Mouse (Mus musculus): ENCODE measurements at regions not wholly inside any gene's neighbourhood (a gene's known extent, or its start where the extent isn't known, plus 50 kb on each side); places are given as distances from the start of the nearest gene placed in this dataset.

DNA sequence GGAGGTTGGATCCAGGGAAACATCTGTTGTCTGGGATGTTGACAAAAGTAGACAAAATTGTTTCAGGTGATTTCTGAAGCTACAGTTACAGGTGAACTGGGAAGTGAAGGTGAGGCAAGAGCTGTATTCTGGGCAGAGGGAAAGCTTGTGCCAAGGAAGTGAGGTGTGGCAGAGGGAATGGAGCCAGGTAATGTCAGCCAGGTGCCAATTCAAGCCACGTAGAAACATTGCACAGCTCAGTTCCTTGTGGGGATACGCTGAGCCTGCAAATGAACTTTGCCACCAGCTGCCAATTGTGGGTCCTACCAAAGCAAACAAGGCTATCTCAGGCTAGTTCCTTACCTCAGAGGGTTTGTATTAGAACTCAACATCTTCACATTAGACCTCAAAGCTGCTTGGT lies 410.1 kb downstream of the Fgf9 start:
- no peak for DNase-seq

DNA sequence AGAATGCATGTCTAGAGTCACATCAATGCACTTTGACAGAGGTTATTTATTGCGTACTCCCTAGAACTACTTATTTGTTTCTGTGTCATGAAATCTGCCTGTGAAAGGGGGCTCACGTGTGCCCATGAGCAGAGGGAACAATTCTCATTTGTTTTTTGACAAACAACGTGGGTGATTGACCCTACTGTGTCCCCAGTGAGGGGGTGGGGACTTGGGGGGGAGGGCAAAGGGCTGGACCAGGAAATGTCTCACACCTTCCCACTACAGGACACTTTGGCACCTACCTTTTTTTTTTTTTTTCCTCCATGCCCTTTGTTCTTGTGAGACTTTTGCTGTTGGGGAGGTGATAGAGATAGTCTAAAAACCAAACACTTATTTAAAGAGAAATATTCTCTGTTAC lies 400.3 kb downstream of the Fgf9 start:
- DNase-seq = no peak

DNA sequence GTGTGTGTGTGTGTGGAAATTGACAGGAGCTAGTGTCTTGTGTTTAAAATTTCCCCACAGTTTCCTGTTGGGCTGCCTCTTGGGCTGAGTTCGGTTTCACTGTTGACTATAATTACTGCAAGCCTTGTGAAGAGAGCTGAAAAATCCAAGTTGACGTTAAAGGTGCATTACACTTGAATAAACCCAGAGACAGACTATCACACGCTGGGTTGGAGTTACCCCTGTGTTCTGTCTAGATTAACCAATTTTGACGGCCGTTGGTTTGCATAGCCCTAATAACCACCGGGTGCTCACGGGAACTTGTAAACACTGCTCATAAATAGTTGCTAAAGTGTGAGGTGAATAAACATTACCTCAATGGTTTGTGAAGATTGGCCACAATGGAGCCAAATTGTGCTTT lies 398.1 kb downstream of the Fgf9 start:
- no peak for DNase-seq

DNA sequence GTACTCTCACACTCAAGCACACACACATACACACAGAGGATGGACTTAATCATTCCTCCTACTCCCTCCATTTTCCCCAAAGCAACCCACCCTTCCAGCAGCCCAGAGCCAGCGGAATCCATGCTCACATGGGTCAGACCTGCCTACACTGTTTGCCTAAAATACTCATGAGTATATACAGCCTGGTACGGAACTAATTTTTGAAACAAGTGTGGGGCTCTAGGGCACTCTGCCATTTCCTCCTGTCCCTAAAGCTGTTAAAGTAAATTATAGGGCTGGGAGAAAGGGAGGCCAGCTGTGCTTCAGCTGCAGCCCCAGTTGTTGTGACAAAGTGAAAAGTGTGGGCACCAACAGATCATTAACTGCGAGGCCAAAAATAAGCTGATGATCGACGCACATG lies 397.5 kb downstream of the Fgf9 start:
- DNase-seq = no peak

DNA sequence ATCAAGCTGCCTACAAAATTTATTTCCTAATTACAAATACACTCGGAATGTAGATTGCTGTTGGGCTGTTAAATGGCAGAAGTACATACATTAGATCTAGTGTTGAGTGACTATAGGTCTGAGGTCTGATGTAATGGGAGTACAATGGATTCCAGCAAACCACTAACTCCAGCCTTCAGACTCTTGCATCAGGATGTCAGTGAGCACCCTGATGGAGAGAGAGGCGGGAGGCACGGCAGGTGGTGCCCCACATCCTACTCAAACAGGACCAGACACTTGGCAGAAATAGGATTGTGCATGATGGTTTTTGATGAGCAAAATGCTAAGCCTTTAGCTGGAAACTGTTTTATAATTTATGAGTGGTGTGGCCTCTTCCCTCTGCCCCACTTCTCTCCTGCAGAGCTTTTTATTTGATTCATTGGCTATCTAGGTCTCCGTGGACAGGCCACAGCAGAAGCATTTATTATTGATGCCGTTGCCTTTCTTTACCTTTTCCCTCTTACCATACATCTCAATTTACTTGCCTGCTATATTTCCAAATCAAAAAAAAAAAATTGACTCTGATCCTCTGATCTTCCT lies 376.5 kb downstream of the Fgf9 start:
- no peak for DNase-seq

DNA sequence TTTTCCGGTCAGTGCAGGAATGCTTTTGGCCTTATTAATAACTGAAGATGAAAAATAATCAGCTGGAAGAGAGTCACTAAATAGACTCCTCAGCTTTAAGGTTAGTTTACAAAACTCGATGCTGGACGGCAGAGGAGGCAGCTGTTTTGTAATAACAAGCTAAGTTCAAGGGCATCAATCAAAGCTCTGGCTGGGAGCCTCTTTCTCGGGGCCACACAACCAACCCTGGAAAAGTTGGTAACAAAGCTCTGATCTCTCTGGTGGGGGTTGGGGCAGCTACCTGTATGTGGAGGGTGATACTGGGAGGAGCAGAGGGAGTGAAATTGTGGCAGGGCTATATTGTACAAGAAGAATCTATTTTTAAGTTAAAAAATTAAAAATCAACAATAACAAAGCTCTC lies 374.1 kb downstream of the Fgf9 start:
- DNase-seq = no peak

DNA sequence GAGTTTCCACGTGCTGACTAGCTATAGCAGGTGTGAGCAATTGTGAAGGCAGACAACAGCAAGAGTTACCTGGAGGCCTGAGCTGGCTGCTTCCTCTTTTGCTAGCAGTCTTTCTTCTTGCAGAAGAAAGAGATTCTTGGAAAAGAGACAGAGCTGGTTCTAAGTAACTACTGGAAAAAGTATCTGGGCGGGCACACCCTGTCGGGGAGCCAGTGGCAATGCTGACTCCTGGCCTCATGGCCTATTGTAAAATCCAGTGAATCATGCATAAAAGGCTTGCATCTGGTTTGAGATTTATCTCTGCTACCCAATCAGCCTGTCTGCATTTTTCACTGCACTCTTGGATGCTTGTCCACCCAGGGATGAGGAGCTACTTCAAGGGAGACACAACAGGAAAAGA lies 372.2 kb downstream of the Fgf9 start:
- no peak for DNase-seq

DNA sequence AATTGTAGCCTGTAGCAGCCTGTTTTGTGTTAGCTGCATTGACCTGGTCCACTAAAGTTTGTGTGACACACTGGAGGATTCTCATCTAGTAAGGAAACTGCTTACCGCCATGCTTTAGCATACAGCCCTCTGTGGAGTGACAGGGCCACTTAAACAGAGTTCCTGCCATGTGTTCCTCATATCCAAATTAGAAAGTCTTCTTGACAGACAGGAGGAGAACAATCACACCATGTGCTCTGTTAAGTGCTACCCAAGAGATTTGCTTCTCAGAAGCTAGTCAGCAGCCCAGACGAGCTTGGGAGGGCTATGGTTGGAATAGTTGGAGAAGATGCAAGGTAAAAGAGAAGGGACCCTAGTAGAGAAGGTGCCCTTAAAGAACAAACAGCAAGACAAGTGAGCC lies 369.6 kb downstream of the Fgf9 start:
- no peak for DNase-seq

DNA sequence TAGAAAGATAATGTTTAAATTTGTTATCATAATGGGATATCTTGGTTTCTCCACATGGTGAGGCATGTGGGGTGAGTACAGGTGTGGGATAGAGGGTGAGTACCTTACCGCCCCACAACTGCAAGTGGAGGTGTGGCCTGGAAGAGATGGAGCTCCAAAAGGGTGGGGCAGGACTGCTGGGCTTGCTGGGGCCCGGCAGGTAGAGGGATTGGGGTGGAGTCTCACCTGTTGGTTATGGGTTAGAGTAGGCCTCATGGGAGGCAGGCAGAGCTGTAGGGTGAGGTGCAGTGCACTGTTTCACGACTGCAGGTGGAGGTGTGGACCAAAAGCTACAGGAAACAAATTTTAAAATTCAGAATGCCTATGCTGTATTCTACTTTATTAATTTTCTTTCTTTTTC lies 365.7 kb downstream of the Fgf9 start:
- no peak for DNase-seq

DNA sequence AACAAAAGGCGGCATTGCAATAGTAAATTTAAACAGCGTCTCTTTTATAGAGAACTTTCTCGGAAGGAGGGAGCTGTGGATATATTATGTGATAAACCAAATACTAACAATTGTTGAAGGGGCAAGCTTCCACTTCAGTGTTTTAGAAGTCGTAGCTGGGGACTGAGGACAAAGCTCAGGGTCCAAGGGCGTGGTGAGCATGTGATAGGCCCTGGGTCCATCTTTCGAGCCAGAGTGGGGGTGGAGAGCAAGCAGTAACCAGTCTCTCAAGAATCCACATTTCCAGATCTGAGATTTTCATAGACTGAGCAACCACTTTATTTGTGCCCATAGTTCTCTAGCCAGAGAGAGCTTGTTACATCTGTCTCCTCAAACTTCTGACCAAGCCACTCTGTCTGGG lies 356.1 kb downstream of the Fgf9 start:
- DNase-seq = no peak

DNA sequence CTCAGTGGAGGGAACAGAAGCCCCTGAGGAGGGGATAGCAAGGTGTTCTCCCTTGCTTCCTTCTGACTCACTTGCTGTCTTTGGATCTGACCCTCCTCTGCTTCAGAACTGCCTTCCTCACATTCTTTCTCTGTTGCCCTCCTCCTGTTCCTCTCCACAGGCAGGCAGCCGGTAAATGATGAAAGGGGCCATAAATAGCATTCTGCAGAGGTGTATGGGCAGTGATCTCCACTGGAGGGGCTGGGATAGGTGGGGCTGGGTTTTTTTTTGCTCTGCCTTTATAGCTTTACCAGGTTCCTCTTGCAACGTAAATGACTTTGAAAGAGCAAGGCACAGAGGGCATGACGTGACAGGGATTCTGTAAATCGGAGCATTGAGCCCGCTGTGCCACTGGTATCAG lies 351.6 kb downstream of the Fgf9 start:
- DNase-seq = no peak

DNA sequence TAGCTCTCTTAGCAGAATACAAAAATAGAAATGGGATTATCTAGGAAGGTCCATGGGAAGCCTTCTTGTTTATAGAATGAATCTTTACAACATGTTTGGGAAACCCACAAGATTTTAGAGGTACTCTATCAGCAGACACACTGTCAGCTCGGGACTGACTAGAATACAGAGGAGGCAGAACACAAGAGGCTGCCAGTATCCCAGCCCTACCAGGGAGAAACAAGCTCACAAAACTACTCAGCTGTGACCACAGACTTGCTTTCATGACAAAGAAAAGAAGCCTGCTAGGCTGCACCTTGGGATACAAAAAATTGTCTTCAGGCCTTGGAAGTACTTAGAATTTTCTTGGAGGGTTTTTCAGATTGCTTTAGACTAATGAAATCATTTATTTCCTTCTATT lies 347.2 kb downstream of the Fgf9 start:
- no peak for DNase-seq

DNA sequence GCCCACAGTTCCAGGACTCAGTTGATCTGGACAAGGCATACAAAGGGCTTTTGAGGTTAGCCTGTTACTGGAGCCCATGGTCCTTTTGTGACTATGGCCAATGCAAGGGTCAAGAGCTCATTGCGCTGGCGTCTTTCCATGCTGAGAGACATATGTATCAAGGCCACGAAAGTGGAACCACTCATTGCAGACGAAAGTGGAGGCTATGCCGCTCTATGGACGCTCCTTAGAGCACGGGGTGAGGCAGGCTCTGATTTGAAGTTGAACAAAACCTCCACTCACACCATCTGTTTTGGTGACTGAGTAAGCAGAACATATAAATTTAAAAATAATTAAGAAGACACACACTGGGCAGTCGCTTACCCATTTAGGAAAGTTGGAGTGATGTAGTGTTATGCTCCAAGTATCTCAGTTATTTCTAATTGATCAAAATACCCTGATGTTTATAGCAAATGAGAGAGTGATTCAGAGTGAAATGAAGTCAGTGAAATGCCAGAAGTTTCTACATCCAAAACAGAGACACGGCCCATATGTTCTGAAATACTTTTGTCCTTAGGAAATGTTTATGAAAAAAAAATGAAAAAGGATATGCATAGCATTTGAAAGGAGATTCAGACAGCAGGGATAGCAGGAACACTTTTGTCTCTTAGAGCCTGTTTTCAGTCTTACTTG lies 321.8 kb downstream of the Fgf9 start:
- DNase-seq = no peak

DNA sequence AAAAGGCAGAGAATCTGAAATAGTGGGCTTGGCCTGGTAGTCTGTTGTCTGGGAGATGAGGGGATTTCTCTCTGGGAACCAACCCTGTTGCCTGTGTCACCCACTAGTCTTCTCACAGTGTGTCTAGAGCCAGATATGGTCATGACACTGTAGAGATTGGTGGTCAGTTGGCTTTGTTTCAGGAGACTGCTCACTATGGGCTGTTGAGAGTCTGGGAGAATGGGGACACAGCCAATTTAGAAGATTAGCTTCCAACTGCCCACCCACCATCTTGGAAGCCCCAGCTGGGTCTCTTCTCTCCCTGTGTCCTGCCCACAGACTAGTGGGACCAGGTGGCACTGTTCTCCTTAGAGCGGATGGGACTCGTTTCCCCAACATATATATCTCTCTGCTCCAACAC lies 320.4 kb downstream of the Fgf9 start:
- DNase-seq = no peak

DNA sequence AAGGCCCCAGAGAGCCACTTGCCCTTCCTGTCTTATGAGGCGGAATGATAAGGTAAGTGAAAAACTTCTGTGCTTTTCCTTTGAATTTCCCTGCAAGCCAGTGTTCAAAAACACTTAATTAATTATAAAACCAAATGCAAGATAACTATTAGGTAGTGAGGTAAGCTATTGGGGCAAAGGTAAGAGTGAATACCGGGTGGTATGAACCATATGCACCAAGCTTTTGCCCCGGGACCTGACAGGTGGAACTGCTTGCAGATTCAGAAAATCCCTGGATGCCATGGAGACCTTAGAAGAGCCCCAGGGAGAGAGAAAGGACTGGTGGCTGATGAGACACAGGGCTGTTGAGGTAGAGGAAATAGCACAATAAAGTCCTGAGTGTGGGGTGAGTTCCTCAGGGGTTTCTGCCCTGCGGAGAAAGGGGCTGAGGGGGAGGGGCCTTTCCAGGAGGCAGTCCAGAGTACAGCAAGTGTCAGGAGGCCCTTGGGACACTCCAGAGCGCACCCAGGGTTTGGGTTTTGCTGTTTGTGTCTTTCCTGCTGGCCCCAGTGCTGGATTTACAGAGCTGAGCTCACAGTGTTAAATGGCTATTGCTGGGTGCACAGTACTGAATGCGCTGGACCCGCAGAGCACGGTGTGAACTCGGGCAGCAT lies 317.1 kb downstream of the Fgf9 start:
- no peak for DNase-seq

DNA sequence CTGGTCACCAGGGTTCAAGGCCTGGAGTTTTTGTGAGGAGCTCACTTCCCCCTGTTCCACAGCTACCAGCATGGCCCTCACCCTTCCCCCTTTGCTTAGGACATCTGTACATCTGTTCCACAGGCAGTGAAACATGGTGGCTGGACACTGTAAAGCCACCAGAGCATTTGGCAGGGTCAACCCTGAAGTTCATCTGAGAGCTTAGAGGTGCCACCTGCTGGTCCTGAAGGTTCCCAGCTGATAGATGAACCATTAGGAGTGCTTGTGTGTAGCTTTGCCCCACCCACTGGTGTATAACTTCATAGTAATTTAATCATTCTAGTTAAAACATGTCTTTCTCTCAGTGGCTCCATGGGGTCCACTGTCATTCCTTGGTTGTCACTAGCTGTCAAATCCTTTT lies 304.7 kb downstream of the Fgf9 start:
- no peak for DNase-seq

DNA sequence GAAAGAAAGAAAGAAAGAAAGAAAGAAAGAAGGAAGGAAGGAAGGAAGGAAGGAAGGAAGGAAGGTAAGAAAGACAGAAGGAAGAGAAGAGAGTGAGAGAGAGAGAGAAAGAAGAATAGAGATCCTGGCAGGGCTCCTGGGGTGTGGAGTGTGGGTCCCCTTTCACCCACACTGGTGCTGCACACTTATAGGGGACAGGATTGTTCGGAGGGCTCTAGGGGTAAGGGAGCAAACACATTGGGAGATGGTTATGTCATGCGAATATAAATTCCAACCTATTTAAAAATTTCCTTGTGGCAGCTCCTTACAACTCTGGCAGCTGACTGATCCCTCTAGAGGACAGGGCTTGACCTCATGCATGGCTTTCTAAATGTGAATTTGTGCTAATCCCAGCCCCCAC lies 286.5 kb downstream of the Fgf9 start:
- no peak for DNase-seq

DNA sequence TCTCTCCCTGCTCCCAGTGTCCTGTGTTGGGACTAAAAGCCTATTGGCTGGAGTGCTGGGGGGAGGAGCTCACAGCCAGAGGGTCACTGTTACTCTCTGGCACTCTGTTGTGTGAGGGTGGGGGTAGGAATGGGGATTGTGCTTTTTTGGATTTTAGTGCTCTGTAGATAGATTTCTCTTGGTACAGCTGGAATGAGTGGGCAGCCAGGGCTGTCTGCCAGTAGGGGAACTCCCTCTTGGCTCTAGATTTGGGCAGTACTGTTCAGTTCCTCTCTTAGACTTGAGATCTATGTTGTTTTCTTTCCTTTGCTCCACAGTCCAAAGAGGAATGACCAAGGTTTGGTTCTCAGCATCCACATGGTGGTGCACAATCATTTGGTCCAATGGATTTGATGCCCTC lies 282.6 kb downstream of the Fgf9 start:
- no peak for DNase-seq

DNA sequence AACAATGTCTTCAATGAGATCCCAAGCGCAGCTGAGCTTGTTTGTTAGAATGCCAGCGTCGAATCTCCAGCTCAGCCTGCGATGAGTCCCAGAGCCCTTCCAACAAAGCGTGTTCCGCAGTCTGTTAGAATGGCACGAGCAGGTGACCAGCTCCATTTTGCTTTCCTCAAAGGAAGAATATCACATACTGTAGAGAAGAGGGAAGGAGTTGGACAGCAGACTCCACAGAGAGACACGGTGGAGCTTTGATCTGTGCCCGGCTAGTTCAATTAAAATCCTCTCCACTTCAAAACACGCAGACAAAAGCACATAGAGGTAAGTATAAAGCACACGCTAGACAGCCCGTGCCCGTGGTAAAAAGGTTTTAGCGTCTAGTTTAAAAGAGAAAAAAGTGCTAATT lies 265.8 kb downstream of the Fgf9 start:
- DNase-seq = no peak

DNA sequence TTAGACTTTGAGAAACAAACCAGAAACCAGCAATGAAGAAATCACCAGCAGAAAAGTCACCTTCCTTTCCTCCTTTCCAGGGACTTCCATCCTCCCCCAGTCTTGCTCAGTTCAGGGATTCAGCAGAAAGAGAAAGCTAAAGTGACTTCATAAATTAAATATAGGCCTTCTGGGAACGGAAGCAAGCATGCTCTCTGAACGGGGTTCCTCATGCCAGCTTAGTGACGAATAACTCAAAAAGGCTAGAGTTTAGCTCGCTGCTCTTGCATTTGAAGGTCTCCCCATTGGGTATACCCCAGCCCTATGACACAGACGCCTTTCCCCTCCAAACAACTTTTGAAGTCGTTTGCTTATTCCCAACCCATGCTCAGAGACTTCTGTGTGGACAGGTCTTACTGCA lies 252.8 kb downstream of the Fgf9 start:
- DNase-seq = no peak

DNA sequence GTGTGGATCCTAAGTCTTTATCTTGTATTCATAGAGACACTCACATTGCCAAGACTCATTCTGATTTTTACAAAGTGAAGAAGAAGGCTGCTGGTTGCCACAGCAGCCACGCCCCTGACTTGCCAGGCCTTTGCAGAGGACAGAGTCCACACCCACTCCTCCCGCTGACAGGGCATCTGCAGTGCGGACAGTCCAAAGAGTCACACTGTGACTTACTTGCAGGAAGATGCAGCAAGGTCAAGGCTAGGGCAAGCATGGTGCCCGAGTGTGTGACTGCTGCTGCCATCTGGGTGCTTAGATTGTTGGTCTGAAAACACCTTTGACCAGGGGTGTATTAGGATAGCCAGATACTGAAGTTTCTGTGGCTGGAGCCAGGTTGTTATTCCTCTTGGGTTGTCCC lies 252.1 kb downstream of the Fgf9 start:
- DNase-seq = no peak

DNA sequence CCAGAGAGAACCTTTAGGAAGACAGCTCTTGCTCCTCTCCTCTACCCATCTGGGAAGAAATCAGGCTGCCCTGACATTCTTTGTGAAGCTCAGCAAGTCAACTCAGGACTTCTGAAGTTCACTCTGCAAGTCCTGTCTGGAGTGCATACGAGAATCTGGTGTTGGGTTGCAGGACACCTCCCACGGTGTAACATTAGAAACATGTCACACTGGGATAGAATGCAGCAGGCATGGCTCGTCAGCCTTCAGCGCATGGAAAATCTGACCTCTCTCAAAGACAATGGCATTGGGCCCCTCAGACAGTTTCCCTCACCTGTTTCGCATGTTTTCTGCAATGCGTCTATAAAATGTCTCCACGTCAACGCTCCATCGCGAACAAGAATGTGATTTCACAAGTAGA lies 251.5 kb downstream of the Fgf9 start:
- no peak for DNase-seq

DNA sequence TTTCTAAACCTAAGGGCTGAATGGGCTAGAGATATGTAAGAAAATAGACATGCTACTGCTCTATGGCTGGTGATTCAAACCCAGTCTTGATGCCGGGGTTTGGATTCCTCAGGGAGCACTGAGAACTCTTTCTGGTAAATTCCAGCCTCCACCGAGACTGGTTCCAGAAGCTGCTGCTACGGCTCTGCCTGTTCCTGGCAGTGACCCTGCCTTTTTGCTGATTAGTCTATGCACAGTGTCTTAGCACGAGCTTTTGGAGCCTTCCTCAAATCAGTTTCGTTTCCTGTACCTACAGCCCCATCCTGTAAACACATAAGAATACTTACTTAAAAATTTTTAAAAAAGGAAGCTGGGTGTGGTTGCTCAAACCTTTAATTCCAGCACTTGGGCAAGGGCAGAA lies 250.9 kb downstream of the Fgf9 start:
- no peak for DNase-seq

DNA sequence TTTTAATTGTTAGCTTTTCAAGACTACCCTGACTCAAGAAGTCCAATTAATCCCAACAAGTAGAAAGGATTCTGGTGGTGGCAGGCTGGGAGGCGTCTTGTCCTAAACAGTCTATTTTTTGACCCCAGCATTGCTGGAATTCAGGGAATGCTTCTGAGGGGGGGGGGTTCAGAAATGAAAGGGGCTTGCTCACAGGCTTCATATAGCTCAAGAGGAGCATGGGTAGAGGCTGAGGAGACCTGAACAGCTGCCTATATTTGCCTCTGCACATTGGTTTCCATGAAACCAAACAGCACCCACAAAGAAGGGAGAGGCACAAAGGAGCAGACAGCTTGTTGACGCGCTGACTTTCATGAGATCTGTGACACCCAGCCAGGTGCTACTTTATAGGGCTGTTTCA lies 247.3 kb downstream of the Fgf9 start:
- DNase-seq = no peak

DNA sequence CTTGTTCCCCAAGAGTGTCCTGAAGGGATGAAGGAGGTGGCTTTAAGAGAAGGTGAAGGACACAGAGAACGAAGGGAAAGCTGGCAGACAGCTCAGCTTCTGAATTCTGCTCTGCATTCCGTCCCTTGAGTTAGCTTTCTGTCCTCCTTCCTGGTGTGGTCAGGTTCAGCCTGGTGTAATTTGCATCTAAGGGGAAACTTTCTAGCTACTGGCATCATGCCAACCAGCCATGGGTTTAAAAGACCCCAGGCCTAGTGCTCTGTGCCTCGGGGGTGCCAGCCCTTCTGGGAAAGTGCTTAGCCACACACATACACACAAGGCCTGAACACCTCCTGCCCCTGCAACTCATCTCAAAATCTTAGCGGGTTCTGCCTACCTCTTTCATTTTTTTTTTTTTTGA lies 246.9 kb downstream of the Fgf9 start:
- no peak for DNase-seq

Data from thymus, postnatal 14 days (tissue).